Mouse (Mus musculus) embryonic stem cell, embryonic (primary cell): ENCODE measurements around the gene Pfpl.

Experiments used
- CTCF ChIA-PET, 4 experiments: fragments of 300-600 bp in 2 of 4; fragments of 350-600 bp in 2 of 4; sonication (Branson Sonifier 250); formaldehyde crosslinking; loops; one replicate each; lab custom pipeline; 2022; ENCODE audit warnings: inconsistent platforms in 2 of 4; lab: Charles Lee
- POLR2A ChIA-PET, 4 experiments: fragments of 300-600 bp in 2 of 4; fragments of 350-600 bp in 2 of 4; sonication (Branson Sonifier 250); formaldehyde crosslinking; loops; one replicate each; lab custom pipeline; 2022; ENCODE audit warnings: antibody characterized with exemption in 4 of 4, inconsistent platforms in 1 of 4; lab: Charles Lee

The Pfpl gene

DNA sequence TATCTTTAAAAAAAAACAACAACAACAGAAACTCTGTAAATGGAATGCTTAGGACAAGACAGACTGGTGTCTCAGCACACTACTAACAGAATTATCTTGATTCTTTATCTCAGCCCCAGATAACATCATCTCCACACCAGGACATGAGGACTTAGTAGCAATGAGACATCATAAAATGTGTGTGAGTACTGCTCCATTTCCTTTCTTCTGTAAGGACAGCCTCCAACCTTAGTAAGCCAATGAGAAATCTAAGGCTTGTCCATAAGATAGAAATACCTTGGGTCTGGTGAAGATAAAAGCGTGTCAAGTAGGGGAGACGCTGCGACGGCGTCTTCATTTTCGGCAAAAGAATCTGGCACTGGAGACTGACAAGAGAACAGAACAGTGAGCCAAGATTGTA, at the start of gene Pfpl:
TSS of gene Pfpl (plus strand) at position 301 of the 400 bp plus-strand sequence.
- POLR2A ChIA-PET = no interaction called here
- CTCF ChIA-PET = interaction anchor here in 1 of 4 experiments (0.9 kb wide), 1 partner anchor 74 kb away, joined by 4 read pairs; the partner anchor contains the start of gene Dtx4

DNA sequence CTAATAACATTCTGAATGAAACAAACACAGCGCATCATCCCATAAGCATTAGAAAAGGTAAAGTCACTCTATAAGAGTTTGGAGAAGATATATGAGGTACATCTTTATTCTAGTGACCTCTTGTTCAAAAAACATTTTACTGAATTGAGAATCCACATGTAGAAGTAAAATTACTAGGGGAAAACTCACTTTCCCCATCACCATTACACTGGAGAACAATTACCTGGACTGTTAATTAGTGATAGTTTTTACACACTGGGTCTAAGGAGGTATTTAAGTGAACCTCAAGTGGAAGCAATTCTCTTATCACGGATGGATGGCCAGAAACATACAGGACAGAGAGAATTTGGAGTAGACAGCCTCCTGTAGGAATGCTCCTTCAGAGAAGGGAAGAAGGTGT, 40.7 kb upstream of the Pfpl start, which contains the start of gene Olfr1440:
TSS of gene Olfr1440 (plus strand) at position 301 of the 400 bp plus-strand sequence.
- POLR2A ChIA-PET = no interaction called here
- CTCF ChIA-PET = no interaction called here

DNA sequence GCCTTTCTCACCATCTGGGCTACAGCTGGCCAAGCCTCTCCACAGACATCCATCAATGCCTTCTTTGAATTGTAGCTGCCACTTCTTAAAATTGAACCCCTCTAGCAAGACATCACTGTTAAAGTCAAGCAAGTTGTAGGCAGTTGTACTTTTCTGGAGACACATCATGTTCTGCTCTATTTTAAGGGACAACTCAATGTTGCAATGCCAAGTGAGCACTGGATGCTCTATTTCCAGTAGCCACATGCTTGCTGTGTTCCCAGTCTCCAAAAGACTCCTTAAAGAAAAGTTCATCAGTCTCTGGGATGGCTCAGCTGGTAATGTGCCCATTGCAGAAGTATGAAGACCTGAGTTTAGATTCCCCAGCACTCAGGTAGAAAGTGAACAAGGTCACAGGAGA, 14.0 kb upstream of the Pfpl start:
- ChIA-PET CTCF (no interaction called here), POLR2A (no interaction called here)

DNA sequence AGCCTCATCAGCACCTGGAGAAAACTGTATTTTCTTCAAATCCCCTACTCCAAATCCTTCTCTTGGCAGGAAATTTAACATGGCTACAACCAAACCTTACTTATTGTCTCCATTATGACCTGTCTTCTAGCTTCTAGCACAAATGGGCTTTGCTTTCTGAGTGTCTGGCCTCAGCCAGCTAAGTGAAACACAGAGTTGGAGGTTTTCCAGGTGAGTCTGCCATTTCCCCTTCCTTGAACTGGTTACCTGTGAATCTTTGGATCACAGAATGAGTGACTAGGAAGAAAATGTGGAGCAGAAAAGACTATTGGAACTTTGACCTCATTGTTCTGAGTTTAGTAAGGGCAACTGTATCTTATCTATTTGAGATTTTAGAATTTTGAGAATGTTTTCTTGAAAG, 10.3 kb upstream of the Pfpl start, which contains the start of gene Olfr1441:
TSS of gene Olfr1441 (plus strand) at position 73 of the 400 bp plus-strand sequence.
- ChIA-PET CTCF (interaction anchor here in 1 of 4 experiments (0.6 kb wide), 1 partner anchor 12 kb away, joined by 5 read pairs; no protein-coding TSS in a partner anchor), POLR2A (interaction anchor here in 2 of 4 experiments (0.6 to 0.7 kb wide), 2 partner anchors 72 to 330 kb away, joined by 3 to 12 read pairs; no protein-coding TSS in a partner anchor)

DNA sequence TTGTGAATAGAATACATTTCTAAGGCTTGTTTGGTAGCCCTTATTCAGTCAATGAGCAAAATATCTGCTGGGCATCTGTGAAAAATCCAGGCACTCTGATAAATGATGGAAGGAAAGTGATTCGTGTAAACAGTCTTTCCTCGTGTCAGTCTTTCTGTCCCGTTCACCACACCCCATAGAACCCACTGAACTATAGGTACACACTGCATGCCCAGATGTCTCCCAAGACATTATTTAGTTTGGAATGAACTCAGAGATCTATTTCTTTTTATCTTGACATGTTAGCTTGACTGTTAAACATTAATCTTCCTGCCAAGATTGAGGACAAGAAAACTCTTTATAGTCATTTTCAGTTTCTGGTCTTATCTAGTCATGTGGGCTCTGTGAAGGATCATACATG, 9.4 kb upstream of the Pfpl start:
- ChIA-PET CTCF (no interaction called here), POLR2A (no interaction called here)

DNA sequence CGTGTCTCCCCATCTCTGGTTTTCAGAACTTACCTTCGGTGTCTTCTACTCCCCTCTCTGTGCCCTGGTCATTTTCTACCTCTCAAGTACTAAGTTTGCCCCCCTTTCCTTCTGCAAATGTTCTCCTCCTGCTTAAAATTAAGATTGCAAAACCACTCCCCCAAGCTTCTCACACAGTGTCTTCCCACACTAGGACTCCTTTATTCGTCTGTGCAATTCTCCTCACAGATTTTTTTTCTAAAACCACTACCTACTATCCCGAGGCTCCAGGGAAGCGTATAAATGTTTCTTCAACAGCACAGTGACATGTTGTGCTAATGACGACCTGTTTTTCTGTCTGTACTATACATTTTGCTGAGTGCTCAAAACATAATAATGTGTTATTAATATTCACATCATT, 7.2 kb upstream of the Pfpl start:
- ChIA-PET CTCF (interaction anchor here in 1 of 4 experiments (0.6 kb wide), 1 partner anchor 13 kb away, joined by 3 read pairs; no protein-coding TSS in a partner anchor), POLR2A (no interaction called here)

DNA sequence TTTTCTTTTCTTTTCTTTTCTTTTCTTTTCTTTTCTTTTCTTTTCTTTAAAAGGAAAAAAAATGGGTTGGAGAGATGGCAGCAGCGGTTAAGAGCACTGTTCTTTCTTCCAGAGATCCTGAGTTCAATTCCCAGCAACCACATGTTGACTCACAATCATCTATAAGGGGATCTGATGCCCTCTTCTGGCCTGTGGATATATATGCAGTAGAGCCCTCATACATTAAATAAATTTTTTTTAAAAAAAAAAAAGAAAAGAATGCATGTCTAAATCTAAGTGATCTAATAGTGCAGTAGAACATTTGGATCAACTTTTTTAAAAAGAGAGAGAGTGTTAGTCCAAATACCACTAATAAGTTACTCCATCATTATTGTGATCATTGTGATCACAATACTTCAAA, 6.0 kb upstream of the Pfpl start:
- CTCF ChIA-PET = interaction anchor here in 1 of 4 experiments (0.6 kb wide), 1 partner anchor 653 kb away, joined by 3 read pairs; no protein-coding TSS in a partner anchor
- POLR2A ChIA-PET = no interaction called here

DNA sequence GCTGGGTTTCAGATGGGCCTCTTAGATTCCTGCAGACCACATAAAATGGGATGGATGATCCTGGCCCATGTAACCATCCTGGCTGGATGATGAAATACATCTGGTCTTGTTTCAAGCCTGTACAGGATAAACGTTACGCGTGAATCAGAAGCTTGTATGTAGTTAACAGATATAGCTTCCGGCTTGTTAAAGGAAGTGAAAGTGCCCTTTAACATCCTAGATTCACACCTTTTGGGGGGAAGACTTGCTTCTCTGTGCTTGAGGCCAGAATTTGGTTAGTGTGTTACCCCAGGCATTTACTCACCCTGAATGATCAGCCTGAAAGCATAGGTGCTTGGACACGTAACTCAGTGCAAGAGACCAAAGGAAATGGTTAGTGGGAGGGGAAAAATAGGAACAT, 604 bp upstream of the Pfpl start:
- CTCF ChIA-PET = interaction anchor here in 2 of 4 experiments (0.6 to 0.9 kb wide), 2 partner anchors 74 to 417 kb away, joined by 4 read pairs; partner anchors contain the start of gene Dtx4 (in 1 of the 2)
- POLR2A ChIA-PET = interaction anchor here in 1 of 4 experiments (1.2 kb wide), 1 partner anchor 416 kb away, joined by 3 read pairs; no protein-coding TSS in a partner anchor

DNA sequence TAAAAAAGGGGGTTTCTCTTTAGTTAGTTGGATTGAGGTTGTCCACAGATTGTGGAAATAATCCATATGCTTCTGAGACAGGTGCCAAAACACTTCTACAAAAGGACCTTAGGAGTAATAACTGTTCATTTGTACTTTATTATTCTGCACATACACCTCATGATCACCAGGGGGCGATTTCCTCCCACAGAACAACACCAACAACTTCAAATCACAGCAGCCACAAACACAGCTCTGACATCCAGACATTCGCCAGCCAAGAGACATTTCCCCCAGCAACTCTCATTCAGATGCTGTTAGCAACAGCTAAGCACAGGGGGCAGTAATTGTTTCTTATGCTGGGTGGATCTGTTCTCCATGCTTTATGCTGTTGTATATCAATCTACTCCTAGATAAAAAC, 5.3 kb downstream of the Pfpl start:
- ChIA-PET POLR2A (interaction anchor here in 2 of 4 experiments (0.6 to 1.0 kb wide), 2 partner anchors 68 to 221 kb away, joined by 3 to 5 read pairs; partner anchors contain the start of gene Dtx4 (in 1 of the 2)), CTCF (interaction anchor here (0.6 to 3.2 kb wide), 8 partner anchors 12 to 239 kb away, joined by 3 to 36 read pairs (median 4); partner anchors contain the start of gene Dtx4 (in 4 of the 4))

DNA sequence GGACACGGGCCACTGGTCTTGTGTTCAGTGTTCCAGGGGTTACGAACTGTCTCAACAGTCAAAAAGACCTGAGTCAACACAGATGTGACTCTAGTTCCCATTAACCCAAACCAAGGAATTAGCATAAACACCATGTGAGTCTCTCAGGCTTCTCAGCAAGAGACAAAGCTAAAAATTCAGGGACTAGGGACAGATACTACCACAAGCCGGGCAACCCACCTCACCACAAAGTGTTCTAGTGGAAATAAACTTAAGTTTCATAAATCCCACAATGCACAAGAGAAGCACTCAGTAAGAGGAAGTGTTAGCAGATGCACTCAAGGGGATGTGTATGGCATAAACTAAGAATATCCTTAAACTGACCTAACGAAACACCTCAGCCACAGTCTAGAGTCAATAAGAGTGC, 7.3 kb downstream of the Pfpl start:
- CTCF ChIA-PET = interaction anchor here in 1 of 4 experiments (0.6 kb wide), 1 partner anchor 33 kb away, joined by 4 read pairs; no protein-coding TSS in a partner anchor
- POLR2A ChIA-PET = no interaction called here

DNA sequence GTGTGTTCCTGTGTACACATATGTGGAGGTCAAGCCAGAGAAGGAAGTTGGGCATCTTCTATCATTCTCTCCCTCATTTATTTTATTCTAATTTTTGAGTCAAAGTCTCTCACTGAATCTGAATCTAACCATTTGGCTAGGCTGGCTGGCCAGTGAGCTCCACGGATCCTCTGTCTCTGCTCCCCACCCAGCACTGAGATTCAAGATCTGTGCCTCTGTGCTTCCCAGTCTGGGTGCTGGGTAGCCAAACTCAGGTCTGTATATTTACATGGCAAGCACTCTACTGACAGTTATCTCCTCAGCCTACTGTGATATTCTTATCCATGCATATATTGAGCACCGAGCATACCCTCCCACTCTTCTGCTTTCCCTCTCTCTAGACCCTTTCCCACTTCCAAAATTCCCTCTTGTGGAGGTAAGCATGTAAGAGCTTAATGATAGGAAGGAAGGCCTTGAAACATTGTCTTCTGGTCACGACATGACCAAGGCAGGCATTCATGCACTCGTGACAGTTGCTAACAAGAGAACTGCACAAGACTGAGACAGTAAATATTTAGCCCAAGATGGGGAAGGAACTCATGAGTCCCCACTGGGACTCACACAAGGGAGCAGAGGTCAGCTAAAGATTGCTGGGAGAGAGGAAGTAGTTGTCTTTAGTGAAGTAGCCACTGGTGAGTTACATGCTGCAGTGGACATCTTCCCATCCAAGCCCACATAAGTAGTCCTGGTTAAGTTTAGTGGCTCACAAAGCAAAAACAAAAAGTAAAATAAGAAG, 8.2 kb downstream of the Pfpl start:
- POLR2A ChIA-PET = interaction anchor here in 1 of 4 experiments (0.7 kb wide), 1 partner anchor 32 kb away, joined by 4 read pairs; no protein-coding TSS in a partner anchor
- CTCF ChIA-PET = interaction anchor here in 1 of 4 experiments (0.6 kb wide), 1 partner anchor 66 kb away, joined by 4 read pairs; the partner anchor contains the start of gene Dtx4

DNA sequence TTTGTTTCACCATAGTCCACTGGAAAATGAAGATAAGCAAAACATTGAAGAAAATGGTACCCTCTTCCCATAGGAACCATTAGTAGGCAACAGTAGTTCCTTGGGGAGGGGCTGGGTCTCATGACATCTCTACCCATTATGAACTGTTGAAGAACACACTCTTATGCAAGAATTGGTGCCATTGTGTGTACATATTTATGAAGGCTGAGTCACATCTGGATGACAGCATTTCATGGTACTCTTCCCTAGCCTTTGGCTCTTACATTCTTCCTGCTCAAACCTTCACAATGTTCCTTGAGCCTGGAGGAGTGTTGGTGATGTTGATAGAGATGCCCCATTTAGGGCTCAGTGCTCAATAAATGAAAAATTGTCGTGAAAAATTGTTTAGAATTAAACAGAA, 11.9 kb downstream of the Pfpl start:
- ChIA-PET POLR2A (interaction anchor here in 1 of 4 experiments (1.0 to 2.3 kb wide), 2 partner anchors 24 to 62 kb away, joined by 3 to 9 read pairs; partner anchors contain the start of gene Dtx4), CTCF (interaction anchor here in 1 of 4 experiments (0.6 kb wide), 1 partner anchor 62 kb away, joined by 3 read pairs; the partner anchor contains the start of gene Dtx4)

DNA sequence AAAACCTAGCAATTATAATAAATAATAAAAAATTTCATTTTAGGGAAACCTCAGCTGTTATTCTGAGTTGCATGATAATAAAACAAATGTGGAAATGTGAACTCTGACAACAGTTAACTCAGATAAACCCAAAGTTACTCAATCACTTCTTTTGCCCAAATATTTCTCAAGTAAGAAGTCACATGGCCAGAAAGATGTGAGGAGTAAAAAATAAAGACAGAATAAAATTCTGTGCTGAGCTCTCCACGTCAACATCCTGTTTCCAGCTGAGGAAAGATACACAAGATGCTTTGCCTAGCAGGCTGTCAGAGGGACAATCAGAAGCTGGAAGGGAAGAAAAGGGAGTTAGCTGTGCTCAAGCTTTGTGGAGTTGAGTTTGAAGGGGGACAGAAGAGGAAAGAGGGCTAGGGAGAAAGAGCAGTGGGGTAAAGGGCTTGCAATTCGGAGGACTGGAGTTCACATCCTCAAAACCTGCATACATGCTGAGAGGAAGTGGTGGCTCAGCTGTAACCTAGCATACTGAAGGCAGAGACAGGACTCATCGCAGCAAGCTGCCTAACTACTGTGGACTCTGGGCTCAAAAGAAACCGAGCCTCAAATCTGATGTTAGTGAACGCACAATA, 12.5 kb downstream of the Pfpl start:
- ChIA-PET CTCF (interaction anchor here in 1 of 4 experiments (0.6 kb wide), 2 partner anchors 62 to 486 kb away, joined by 3 to 5 read pairs; partner anchors contain the start of gene Dtx4), POLR2A (interaction anchor here in 1 of 4 experiments (1.0 to 2.3 kb wide), 2 partner anchors 23 to 61 kb away, joined by 3 to 9 read pairs; partner anchors contain the start of gene Dtx4)

DNA sequence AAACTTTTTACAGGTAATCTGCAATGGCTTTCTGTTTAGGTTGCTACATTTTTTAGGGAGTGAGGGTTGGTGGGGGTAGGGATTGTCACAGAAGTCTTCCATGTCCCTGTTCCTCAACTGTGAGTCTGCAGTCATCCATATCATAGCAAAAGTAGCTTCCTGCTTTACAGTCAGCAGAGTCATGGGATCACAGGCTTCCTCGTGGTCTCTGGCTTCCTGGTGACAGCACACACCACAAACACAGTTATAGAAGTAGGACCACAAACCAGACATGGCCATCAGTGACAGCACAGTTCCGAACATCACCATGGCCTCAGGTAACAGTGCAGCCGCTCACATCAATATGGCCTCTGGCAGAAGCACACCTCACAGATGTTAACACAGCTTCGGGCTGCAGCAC, 14.9 kb downstream of the Pfpl start:
- ChIA-PET POLR2A (interaction anchor here in 1 of 4 experiments (0.6 to 1.4 kb wide), 3 partner anchors 17 to 53 kb away, joined by 3 to 4 read pairs (median 3); no protein-coding TSS in a partner anchor), CTCF (interaction anchor here in 1 of 4 experiments (1.2 kb wide), 1 partner anchor 21 kb away, joined by 3 read pairs; no protein-coding TSS in a partner anchor)

DNA sequence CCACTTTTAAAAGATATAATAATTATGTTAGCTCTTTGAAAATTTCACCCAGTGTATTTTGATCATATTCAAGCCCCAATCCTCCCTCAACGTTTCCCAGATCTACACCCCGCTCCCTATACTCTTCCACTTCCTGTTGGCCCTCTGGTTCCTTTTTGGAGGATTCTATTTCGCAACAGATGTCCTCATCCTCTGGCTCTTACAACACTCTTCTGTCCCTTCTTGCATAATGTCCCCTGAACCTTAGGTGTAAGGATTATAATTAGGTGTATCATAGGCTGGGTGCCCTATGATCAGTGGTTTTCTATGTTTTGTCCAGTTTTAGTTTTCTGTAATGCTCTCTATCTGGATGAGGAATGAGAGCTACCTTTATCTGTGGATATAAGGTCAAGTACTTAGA, 17.3 kb downstream of the Pfpl start:
- POLR2A ChIA-PET = no interaction called here

DNA sequence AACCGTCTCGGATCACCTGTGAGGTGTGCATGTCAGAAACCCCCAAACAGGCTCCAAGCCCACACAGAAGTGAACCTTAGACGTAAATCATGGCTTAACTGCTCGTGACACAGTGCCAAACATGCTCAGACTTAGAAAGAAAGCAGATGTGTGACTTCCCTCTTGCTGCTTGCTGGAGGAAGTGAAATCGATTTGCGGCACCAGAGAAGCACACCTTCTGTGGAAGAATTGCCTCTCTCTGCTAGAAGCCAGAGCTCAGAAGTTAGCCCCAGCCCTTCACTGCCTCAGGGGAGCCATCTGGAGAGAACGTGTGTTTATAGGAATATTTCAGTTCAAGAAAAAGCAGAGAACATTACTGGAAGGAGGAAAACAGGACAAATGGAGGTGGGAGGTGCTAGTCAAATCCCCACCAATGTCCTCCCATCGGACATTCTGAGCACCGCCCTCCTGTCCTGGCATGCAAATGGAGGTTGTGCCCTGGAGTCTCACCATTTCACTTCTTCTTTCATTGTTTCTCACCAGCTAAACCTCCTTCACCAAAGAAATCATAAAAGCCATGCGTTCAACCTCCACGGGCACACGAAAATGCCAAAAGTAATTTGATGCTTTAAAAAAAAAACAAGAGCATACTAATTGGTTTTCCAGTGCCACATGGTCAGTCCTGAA, 29.8 kb downstream of the Pfpl start:
- POLR2A ChIA-PET = no interaction called here
- CTCF ChIA-PET = no interaction called here

More for the DNA sequence above, 17.3 kb downstream of the Pfpl start:
- CTCF ChIA-PET = interaction anchor here in 1 of 4 experiments (1.1 kb wide), 1 partner anchor 12 kb away, joined by 3 read pairs; no protein-coding TSS in a partner anchor

DNA sequence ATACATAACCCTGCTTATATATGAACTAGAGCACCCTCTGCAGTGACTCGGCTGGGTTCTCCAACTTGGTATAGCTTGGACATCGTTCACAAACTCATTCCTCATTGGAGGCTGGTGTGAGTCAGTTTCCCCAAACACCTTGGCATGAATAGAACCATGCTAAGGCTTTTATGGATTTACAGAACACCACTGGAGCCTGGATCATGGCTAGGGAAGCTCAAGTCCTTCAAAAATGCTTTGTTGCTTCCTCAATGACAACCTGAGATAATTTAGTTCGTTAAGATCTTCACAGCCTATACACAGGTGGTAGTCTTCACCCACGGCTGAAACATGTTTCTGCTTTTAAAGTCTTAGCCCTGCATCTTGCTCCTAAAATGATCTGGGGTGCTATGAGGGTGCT, 31.8 kb downstream of the Pfpl start:
- CTCF ChIA-PET = no interaction called here
- POLR2A ChIA-PET = no interaction called here
